ENCODE assay signal across 19 mouse cellular contexts in the genomic region with DNA sequence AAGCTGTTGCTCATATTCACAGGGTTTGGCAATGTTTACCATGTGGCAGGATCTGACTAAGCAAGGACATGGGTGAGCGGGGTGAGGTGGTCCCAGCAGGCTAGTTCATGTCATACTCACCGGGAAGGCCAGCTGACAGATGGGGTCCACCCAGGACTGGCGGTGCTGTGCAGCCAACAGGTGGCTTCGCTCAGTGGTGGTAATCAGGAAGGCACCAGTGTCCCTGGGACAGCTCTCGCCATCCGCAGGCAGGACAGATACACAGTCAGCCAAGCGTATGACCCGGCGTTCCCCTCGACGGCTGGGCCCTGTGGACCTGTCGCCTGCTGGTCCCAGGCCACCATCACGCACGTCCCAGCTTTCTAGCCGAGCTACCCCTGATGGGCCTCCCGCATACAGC. TPM values are rescaled to one million over a fixed set of nuclear protein-coding genes. Genes with fewer than 3 reads are reported as not detected.
DNase-seq lines count a peak whose midpoint lies in the region; ATAC-seq and TF ChIP-seq lines count a peak whose summit lies in the region.
"Had no signal": no experiment of that assay in that cellular context is flagged by ENCODE, and none has a peak within 500 bp of the region (broad histone marks: within the 10 kb centered on the region; RNA-seq: fewer than 3 reads in every experiment).

No protein-coding gene starts in this region.

- peak overlapping the region; percentile 35 for H3K4me2 ChIP-seq in liver, embryonic 15.5 days
- H3K4me2 ChIP-seq: heart, embryonic 15.5 days; intestine, embryonic 15.5 days; kidney, embryonic 15.5 days; limb, embryonic 15.5 days had no signal

- H3K36me3 ChIP-seq in G1E (replicated peaks), result peaks cover 43% of the 10 kb centered on the region
- peaks cover 31% of the 10 kb centered on the region for H3K36me3 ChIP-seq in liver, embryonic 15.5 days (replicated peaks)
- peaks cover 55% of the 10 kb centered on the region for H3K36me3 ChIP-seq in embryonic facial prominence, embryonic 10.5 days (replicated peaks)

- no peak for DNase-seq in layer of hippocampus, adult 2 months (ENCODE audit: low spot score in 2 of 2)
- DNase-seq in layer of hippocampus, postnatal 10 days (ENCODE audit: low spot score in 2 of 2), result no peak
- DNase-seq in 416B (ENCODE audit: low read depth) (peak; percentile 69), G1E (ENCODE audit: low spot score) (no peak)
- DNase-seq in kidney, adult 18-20 months, result no peak
- no peak for DNase-seq in adrenal gland, postnatal 25 days
- DNase-seq in embryonic facial prominence, embryonic 10.5 days (ENCODE audit: low spot score), result no peak
- DNase-seq: adrenal gland, adult 2 months; cerebellum, adult 11-12 months; midbrain, embryonic 14.5 days; thymus, postnatal 36 days had no signal

- H3K27ac ChIP-seq in layer of hippocampus, adult 2 months, result peak overlapping the region; percentile 68; the same call in 1 of the 2 replicates
- H3K27ac ChIP-seq in liver, embryonic 15.5 days (replicated peaks), result peak overlapping the region; percentile 76; the same call in 1 of the 2 replicates
- H3K27ac ChIP-seq in embryonic facial prominence, embryonic 10.5 days (replicated peaks), result no peak overlapping the region
- H3K27ac ChIP-seq: heart, embryonic 15.5 days; hindbrain, embryonic 10.5 days; intestine, embryonic 15.5 days; kidney, embryonic 15.5 days; limb, embryonic 15.5 days had no signal

- no peak for TF ChIP-seq CTCF in layer of hippocampus, adult 2 months (conservative IDR thresholded peaks at IDR 0.05)
- TF ChIP-seq CTCF in G1E (IDR thresholded peaks at IDR 0.05; ENCODE audit: low read depth, low read length), result no peak

- ATAC-seq in G1E (ENCODE audit: extremely low read depth, insufficient number of reproducible peaks, low FRiP score, poor library complexity, severe bottlenecking), result no peak
- ATAC-seq in liver, embryonic 15.5 days (ENCODE audit: insufficient read depth), result no peak
- ATAC-seq: forebrain, embryonic 14.5 days; intestine, embryonic 15.5 days had no signal

- 57% methylated on average over 16 of the region's 16 CpGs for WGBS in liver, embryonic 15.5 days (ENCODE audit: insufficient replicate concordance)
- WGBS in embryonic facial prominence, embryonic 10.5 days, result 92% methylated on average over 16 of the region's 16 CpGs

- no peak overlapping the region for H3K9ac ChIP-seq in liver, embryonic 15.5 days
- H3K9ac ChIP-seq: heart, embryonic 15.5 days; intestine, embryonic 15.5 days; kidney, embryonic 15.5 days; limb, embryonic 15.5 days had no signal

- peaks cover 29% of the 10 kb centered on the region for H3K27me3 ChIP-seq in G1E (ENCODE audit: insufficient read depth, low read length)
- no peaks in the 10 kb centered on the region for H3K27me3 ChIP-seq in liver, embryonic 15.5 days
- no peaks in the 10 kb centered on the region for H3K27me3 ChIP-seq in embryonic facial prominence, embryonic 10.5 days (replicated peaks; ENCODE audit: low read depth, poor library complexity, severe bottlenecking)
- H3K27me3 ChIP-seq: heart, embryonic 15.5 days; intestine, embryonic 15.5 days; kidney, embryonic 15.5 days; limb, embryonic 15.5 days had no signal

- H3K4me3 ChIP-seq in layer of hippocampus, adult 2 months, result no peak overlapping the region
- peak overlapping the region; percentile 20; the same call in 1 of the 2 replicates for H3K4me3 ChIP-seq in G1E (ENCODE audit: low read depth, low read length)
- peak overlapping the region; percentile 12 for H3K4me3 ChIP-seq in liver, embryonic 15.5 days (replicated peaks)
- H3K4me3 ChIP-seq in embryonic facial prominence, embryonic 10.5 days, result no peak overlapping the region
- H3K4me3 ChIP-seq: heart, embryonic 15.5 days; hindbrain, embryonic 10.5 days; intestine, embryonic 15.5 days; kidney, embryonic 15.5 days; limb, embryonic 15.5 days; myocyte had no signal

- H3K9me3 ChIP-seq in G1E (replicated peaks), result no peaks in the 10 kb centered on the region
- H3K9me3 ChIP-seq in liver, embryonic 15.5 days (replicated peaks), result no peaks in the 10 kb centered on the region
- no peaks in the 10 kb centered on the region for H3K9me3 ChIP-seq in embryonic facial prominence, embryonic 10.5 days
- H3K9me3 ChIP-seq: heart, embryonic 15.5 days; hindbrain, embryonic 10.5 days; intestine, embryonic 15.5 days; kidney, embryonic 15.5 days; limb, embryonic 15.5 days had no signal

- peaks cover 30% of the 10 kb centered on the region for H3K4me1 ChIP-seq in G1E (ENCODE audit: insufficient read depth, low read depth, low read length)
- H3K4me1 ChIP-seq in liver, embryonic 15.5 days (replicated peaks), result peaks cover 56% of the 10 kb centered on the region
- H3K4me1 ChIP-seq in embryonic facial prominence, embryonic 10.5 days, result peaks cover 19% of the 10 kb centered on the region
- H3K4me1 ChIP-seq: intestine, embryonic 15.5 days had no signal

RNA-seq across cellular contexts. Expression of gene Dok3, which starts 1.9 kb away (rescaled TPM):
- 10 to 100 TPM; 12.2 to 13.7 TPM for total RNA-seq in layer of hippocampus, adult 2 months (2021)
- total RNA-seq in layer of hippocampus, postnatal 10 days (2021), result 1 to 10 TPM; 5.0 to 6.5 TPM
- 1.6 and 1.7 TPM in 2 replicates for total RNA-seq in G1E (2014; fragmentation: Nextera tagmentation)
- 8.4 and 8.8 TPM in 2 replicates for total RNA-seq in G1E (2017)
- polyA plus RNA-seq in G1E (2012), result 11.6 and 14.4 TPM in 2 replicates
- 9.6 and 11.0 TPM in 2 replicates for polyA plus RNA-seq in liver, embryonic 15.5 days (2015; fragmentation: Nextera tagmentation; extraction: Ambion mirVana)
- total RNA-seq in adrenal gland, postnatal 25 days (2021), result 3.4 and 4.4 TPM in 2 replicates
- 3.6 and 4.2 TPM in 2 replicates for polyA plus RNA-seq in embryonic facial prominence, embryonic 10.5 days (2016; fragmentation: Nextera tagmentation; extraction: Ambion mirVana)

RNA-seq across cellular contexts. Expression of gene Ddx41, which starts 9.2 kb away (rescaled TPM):
- 10 to 100 TPM; 56.2 to 60.6 TPM for total RNA-seq in layer of hippocampus, adult 2 months (2021)
- total RNA-seq in layer of hippocampus, postnatal 10 days (2021), result 10 to 100 TPM; 36.9 to 46.6 TPM
- total RNA-seq in G1E (2014; fragmentation: Nextera tagmentation), result 51.5 and 60.8 TPM in 2 replicates
- 59.1 and 67.7 TPM in 2 replicates for total RNA-seq in G1E (2017)
- 101 and 104 TPM in 2 replicates for polyA plus RNA-seq in G1E (2012)
- polyA plus RNA-seq in liver, embryonic 15.5 days (2015; fragmentation: Nextera tagmentation; extraction: Ambion mirVana), result 23.6 and 24.3 TPM in 2 replicates
- total RNA-seq in adrenal gland, postnatal 25 days (2021), result 52.6 and 57.3 TPM in 2 replicates
- polyA plus RNA-seq in embryonic facial prominence, embryonic 10.5 days (2016; fragmentation: Nextera tagmentation; extraction: Ambion mirVana), result 90.0 and 93.5 TPM in 2 replicates

RNA-seq across cellular contexts. Expression of gene Pdlim7, which starts 13.7 kb away (rescaled TPM):
- total RNA-seq in layer of hippocampus, adult 2 months (2021), result 10 to 100 TPM; 97.4 to 99.9 TPM
- total RNA-seq in layer of hippocampus, postnatal 10 days (2021), result 10 to 100 TPM; 66.1 to 68.9 TPM
- 19.9 and 20.0 TPM in 2 replicates for total RNA-seq in G1E (2014; fragmentation: Nextera tagmentation)
- total RNA-seq in G1E (2017), result 8.5 and 13.5 TPM in 2 replicates
- polyA plus RNA-seq in G1E (2012), result 52.5 and 61.7 TPM in 2 replicates
- 25.2 and 29.5 TPM in 2 replicates for polyA plus RNA-seq in liver, embryonic 15.5 days (2015; fragmentation: Nextera tagmentation; extraction: Ambion mirVana)
- total RNA-seq in adrenal gland, postnatal 25 days (2021), result 17.6 and 18.7 TPM in 2 replicates
- 209 and 215 TPM in 2 replicates for polyA plus RNA-seq in embryonic facial prominence, embryonic 10.5 days (2016; fragmentation: Nextera tagmentation; extraction: Ambion mirVana)

RNA-seq across cellular contexts. Expression of gene Dbn1, which starts 39.3 kb away (rescaled TPM):
- 100 to 1,000 TPM; 396 to 403 TPM for total RNA-seq in layer of hippocampus, adult 2 months (2021)
- 100 to 1,000 TPM; 392 to 399 TPM for total RNA-seq in layer of hippocampus, postnatal 10 days (2021)
- total RNA-seq in G1E (2014; fragmentation: Nextera tagmentation) (not detected in 2 replicates), G1E (2017) (0.23 and 0.33 TPM in 2 replicates)
- 0.25 and 0.30 TPM in 2 replicates for polyA plus RNA-seq in G1E (2012)
- polyA plus RNA-seq in liver, embryonic 15.5 days (2015; fragmentation: Nextera tagmentation; extraction: Ambion mirVana), result 7.5 and 7.6 TPM in 2 replicates
- 14.6 and 19.1 TPM in 2 replicates for total RNA-seq in adrenal gland, postnatal 25 days (2021)
- 412 and 419 TPM in 2 replicates for polyA plus RNA-seq in embryonic facial prominence, embryonic 10.5 days (2016; fragmentation: Nextera tagmentation; extraction: Ambion mirVana)

RNA-seq across cellular contexts. Expression of gene Fam193b, which starts 43.7 kb away (rescaled TPM):
- 10 to 100 TPM; 95.3 to 97.7 TPM for total RNA-seq in layer of hippocampus, adult 2 months (2021)
- total RNA-seq in layer of hippocampus, postnatal 10 days (2021), result 10 to 100 TPM; 61.9 to 82.4 TPM
- 54.4 and 65.4 TPM in 2 replicates for total RNA-seq in G1E (2014; fragmentation: Nextera tagmentation)
- total RNA-seq in G1E (2017), result 23.3 and 25.8 TPM in 2 replicates
- polyA plus RNA-seq in G1E (2012), result 57.3 and 68.0 TPM in 2 replicates
- polyA plus RNA-seq in liver, embryonic 15.5 days (2015; fragmentation: Nextera tagmentation; extraction: Ambion mirVana), result 7.5 and 11.0 TPM in 2 replicates
- total RNA-seq in adrenal gland, postnatal 25 days (2021), result 75.2 and 75.3 TPM in 2 replicates
- polyA plus RNA-seq in embryonic facial prominence, embryonic 10.5 days (2016; fragmentation: Nextera tagmentation; extraction: Ambion mirVana), result 62.7 and 67.3 TPM in 2 replicates

Comparison
In these comparisons a context has a peak if more than half of its experiments do, and no peak if none do; other contexts are left out.
1. H3K4me3 ChIP-seq: peak in G1E (single experiment) and liver, embryonic 15.5 days (single experiment); none in layer of hippocampus, adult 2 months (single experiment) and embryonic facial prominence, embryonic 10.5 days (single experiment).